Mouse (Mus musculus) spleen, postnatal 10 days (tissue): ENCODE results near the gene Mpdu1.
"Not testable (repeated sequence)": the region's sequence is repeated elsewhere in the genome, so short reads cannot be mapped to it uniquely, and the experiment has no call there.

Experiments
- DNase-seq, 2 experiments: peaks; one replicate each; pipeline ENCODE4 v3.0.0; 2021 to 2022; ENCODE audit warnings: low spot score in 2 of 2

Gene Mpdu1

GRCm38 (mm10) chr11:69621571-69622268 is 40.7 kb downstream of the Mpdu1 start, which contains the start of gene Sat2:
TSS of gene Sat2 (plus strand) at chr11:69622024.
- DNase-seq = no peak

GRCm38 (mm10) chr11:69620394-69621081 is 41.9 kb downstream of the Mpdu1 start:
- DNase-seq = no peak

GRCm38 (mm10) chr11:69617805-69618204 is 44.6 kb downstream of the Mpdu1 start, which contains the start of gene Shbg:
TSS of gene Shbg (minus strand) at chr11:69617905.
- DNase-seq = no peak

- no peak for DNase-seq
These were observed 45.7 kb downstream of the Mpdu1 start for GRCm38 (mm10) chr11:69616781-69617180.

GRCm38 (mm10) chr11:69614257-69614588 is 48.2 kb downstream of the Mpdu1 start:
- not testable (repeated sequence) for DNase-seq

GRCm38 (mm10) chr11:69613553-69614256 is 48.7 kb downstream of the Mpdu1 start:
- peak; percentile 84 to 88 for DNase-seq

GRCm38 (mm10) chr11:69610899-69611298 is 51.5 kb downstream of the Mpdu1 start:
- DNase-seq = no peak

GRCm38 (mm10) chr11:69609416-69609815 is 53.0 kb downstream of the Mpdu1 start:
- no peak for DNase-seq

GRCm38 (mm10) chr11:69608525-69608924 is 53.9 kb downstream of the Mpdu1 start:
- DNase-seq = no peak

GRCm38 (mm10) chr11:69606832-69607231 is 55.6 kb downstream of the Mpdu1 start:
- DNase-seq = no peak
